Mouse (Mus musculus): ENCODE data around the gene Espl1.

The Espl1 gene

DNA sequence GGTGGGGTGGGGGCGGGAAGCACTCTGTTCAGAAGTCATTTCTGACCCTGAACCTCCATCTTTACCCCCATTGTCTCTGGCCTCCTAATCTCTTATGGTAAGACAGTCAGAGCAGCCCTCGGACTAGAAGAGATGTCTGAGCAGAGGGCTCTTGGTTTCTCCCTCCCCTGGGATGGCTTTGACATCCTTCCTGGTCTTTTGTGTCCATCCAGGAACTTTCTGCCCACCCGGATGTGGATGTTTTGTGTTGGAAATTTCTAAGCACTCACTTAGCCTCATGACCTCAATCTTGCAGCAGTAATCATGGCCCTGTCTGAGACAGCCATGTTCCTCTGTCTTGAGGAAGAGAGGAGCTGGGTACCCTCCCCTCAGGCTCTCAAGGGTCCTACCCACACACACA, 24.6 kb upstream of the Espl1 start:
- in situ Hi-C loops (cut with MboI; ENCODE audit: unreplicated experiment in 2 of 2) = loop anchor here in 1 of 2 experiments (5.0 kb wide), 1 partner anchor 34 kb away; no protein-coding TSS in a partner anchor

GRCm38 (mm10) chr15:102273982-102274716, 21.9 kb upstream of the Espl1 start:
- in situ Hi-C loops (cut with MboI; ENCODE audit: unreplicated experiment in 2 of 2) = loop anchor here in 1 of 2 experiments (5.0 kb wide), 1 partner anchor 37 kb away; no protein-coding TSS in a partner anchor

- in situ Hi-C loops (cut with MboI; ENCODE audit: unreplicated experiment in 2 of 2) = no loop called here
Measured at GRCm38 (mm10) chr15:102278726-102279091, 17.4 kb upstream of the Espl1 start.

- in situ Hi-C loops (cut with MboI; ENCODE audit: unreplicated experiment in 2 of 2) = no loop called here
Measured at GRCm38 (mm10) chr15:102279092-102279782, 16.8 kb upstream of the Espl1 start, which contains the start of gene Mfsd5. Mfsd5 (plus strand) TSS chr15:102279454.

DNA sequence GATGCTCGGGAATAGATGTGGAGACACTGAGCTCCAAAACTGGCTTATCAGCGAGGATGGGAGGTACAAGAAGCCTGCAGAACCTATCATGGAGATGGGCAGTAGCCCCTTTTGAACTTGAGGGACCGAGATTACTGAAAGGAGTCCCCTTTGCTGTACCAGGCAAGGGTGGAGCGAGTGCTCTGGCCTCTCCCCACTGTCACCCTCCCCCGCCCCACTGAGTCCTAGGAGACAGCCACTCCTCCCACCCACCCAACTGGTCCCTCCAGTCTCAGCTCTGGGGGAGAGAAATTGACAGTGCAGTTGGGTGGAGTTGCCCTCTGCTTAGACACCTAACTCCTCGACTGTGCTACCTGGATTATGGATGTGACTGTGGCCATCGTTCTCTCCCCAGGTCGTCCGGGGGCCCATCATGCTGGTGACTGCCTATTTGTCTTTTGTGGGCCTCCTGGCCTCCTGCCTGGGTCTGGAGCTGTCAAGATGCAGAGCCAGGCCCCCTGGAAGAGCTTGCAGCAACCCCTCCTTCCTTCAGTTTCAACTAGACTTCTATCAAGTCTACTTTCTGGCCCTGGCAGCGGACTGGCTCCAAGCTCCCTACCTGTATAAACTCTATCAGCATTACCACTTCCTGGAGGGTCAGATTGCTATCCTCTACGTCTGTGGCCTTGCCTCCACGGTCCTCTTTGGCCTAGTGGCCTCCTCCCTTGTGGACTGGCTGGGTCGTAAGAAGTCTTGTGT, 16.1 kb upstream of the Espl1 start:
- in situ Hi-C loops (cut with MboI; ENCODE audit: unreplicated experiment in 2 of 2) = loop anchor here in 1 of 2 experiments (5.0 to 10.0 kb wide), 3 partner anchors 33 to 165 kb away; partner anchors contain the start of gene Amhr2

- in situ Hi-C loops (cut with MboI; ENCODE audit: unreplicated experiment in 2 of 2) = loop anchor here in 1 of 2 experiments (5.0 to 10.0 kb wide), 3 partner anchors 33 to 164 kb away; partner anchors contain the start of gene Amhr2
Measured at GRCm38 (mm10) chr15:102280623-102281022, 15.4 kb upstream of the Espl1 start.

DNA sequence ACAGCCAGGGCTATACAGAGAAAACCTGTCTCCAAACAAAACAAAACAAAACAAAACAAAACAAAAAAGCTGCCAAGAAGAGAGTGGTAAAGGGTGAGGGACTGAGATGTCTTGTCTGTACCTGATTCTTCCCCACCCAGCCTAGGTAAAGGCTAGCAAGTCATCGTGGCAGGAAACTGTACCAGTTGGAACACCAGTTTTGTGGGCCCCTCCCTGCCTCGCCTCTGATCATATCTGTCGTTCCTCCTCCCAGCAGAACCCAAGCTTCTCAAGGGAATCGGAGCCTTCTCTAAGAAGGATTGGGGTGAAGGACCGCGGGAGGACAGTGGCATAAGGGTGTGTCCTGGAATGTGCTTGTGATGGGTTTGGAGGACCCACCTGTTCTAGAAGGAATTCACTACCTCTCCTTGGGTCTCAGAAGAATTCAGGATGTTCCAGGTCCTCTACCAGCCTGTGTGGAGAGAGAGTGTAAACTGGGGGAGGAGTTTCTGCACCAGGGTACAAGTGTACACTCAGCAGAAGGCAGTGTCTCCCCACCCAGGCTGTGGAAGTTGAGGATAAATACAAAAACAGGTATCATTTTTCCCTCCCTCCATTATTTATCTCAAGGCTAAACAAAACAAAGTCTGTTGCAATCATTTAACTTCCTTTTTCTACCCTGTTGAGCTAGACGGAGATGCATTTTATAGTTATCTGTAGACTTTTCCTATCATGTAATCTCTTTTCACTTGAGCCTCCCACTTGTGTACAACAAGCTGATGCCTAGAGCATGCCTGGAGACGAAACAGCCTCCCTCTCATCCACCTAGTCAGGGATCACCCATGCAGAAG, 13.4 kb upstream of the Espl1 start:
- in situ Hi-C loops (cut with MboI; ENCODE audit: unreplicated experiment in 2 of 2) = loop anchor here in 1 of 2 experiments (5.0 to 10.0 kb wide), 3 partner anchors 35 to 162 kb away; partner anchors contain the start of gene Amhr2

GRCm38 (mm10) chr15:102283648-102284047, 12.4 kb upstream of the Espl1 start:
- in situ Hi-C loops (cut with MboI; ENCODE audit: unreplicated experiment in 2 of 2) = loop anchor here in 1 of 2 experiments (5.0 to 10.0 kb wide), 3 partner anchors 34 to 161 kb away; partner anchors contain the start of gene Amhr2

- in situ Hi-C loops (cut with MboI; ENCODE audit: unreplicated experiment in 2 of 2) = loop anchor here (5.0 to 10.0 kb wide), 3 partner anchors 90 to 157 kb away; partner anchors contain the start of gene Amhr2 (in 1 of the 2)
Measured at GRCm38 (mm10) chr15:102287395-102287794, 8.7 kb upstream of the Espl1 start.

DNA sequence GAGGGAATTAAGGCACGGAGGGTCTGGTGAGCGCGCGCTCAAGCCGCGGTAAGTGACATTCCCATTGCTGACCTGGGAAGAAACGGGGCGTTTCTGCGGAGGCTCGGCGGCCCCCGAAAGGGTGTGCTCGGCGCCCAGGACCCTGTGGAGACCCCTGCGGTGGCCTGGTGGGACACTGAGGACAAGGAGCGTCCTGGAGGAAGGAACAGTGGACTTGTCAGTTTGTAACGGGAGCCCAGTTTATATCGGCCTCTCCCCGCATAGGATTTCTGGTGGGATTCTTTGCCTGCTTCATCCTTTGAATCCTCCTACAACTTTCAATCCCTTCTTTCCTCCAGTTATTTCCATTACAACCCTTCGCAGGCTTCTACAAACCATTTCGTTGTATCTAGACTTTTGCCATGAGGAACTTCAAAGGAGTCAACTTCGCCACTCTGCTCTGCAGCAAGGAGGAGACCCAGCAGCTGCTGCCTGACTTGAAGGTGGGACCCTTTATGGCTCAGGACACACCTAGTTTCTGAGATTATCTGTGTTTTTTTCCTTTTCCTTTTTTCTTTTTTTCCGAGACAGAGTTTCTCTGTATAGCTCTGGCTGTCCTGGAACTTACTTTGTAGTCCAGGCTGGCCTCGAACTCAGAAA, 421 bp downstream of the Espl1 start:
- in situ Hi-C loops (cut with MboI; ENCODE audit: unreplicated experiment in 2 of 2) = no loop called here

- in situ Hi-C loops (cut with MboI; ENCODE audit: unreplicated experiment in 2 of 2) = no loop called here
Measured at GRCm38 (mm10) chr15:102302542-102302941, 6.5 kb downstream of the Espl1 start.

DNA sequence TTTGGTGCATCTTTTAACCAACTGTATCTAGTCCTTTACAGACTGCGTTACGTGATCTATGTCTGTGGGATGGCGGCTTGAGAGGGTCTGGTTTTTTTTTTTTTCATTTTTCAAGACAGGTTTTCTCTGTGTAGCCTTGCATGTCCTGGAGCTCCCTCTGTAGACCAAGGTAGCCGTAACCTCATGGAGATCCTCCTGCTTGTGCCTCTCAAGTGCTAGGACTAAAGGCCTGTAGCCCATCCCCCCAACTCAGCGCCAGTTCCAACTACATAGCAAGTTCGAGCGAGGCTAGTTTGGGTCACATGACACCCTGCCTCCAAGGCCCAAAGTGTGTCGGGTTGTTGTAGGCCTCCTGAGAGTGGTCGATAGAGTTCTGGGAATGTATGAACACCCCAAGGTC, 12.7 kb downstream of the Espl1 start:
- in situ Hi-C loops (cut with MboI; ENCODE audit: unreplicated experiment in 2 of 2) = no loop called here

- in situ Hi-C loops (cut with MboI; ENCODE audit: unreplicated experiment in 2 of 2) = loop anchor here in 1 of 2 experiments (5.0 kb wide), 1 partner anchor 73 kb away; no protein-coding TSS in a partner anchor
Measured at GRCm38 (mm10) chr15:102310074-102310845, 14.2 kb downstream of the Espl1 start.

DNA sequence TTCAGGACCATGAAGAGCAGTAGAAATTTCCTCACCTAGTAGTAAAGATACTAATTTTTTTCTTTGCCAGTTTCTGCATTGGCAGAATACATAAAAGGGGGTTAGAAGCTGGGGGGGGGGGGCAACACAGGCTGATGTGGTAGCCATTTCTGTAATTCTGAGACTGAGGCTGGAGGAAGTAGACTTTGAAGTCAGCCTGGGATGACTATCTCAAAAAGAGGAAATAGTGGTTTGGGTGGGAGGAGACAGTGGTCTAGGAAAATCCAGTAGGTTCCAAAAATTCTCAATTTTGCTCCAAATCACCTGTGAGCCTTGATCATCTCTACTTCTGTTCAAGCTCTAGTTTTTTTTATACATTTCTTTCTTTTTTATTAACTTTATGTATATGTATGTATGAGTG, 15.4 kb downstream of the Espl1 start:
- in situ Hi-C loops (cut with MboI; ENCODE audit: unreplicated experiment in 2 of 2) = loop anchor here in 1 of 2 experiments (5.0 kb wide), 1 partner anchor 74 kb away; no protein-coding TSS in a partner anchor

DNA sequence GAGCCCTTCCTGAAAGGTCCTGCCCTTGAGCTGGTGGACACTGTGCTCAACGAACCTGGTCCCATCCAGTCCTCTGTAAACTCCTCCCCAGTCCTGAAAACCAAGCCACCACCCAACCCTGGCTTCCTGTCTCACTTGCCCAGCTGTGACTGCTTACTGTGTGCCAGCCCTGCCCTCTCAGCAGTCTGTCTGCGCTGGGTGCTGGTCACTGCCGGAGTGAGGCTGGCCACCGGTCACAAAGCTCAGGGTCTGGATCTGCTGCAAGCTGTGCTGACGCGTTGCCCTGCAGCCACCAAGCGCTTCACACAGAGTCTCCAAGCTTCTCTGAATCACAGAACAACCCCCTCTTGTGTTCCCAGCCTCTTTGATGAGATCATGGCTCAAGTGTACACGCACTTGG, 19.2 kb downstream of the Espl1 start:
- in situ Hi-C loops (cut with MboI; ENCODE audit: unreplicated experiment in 2 of 2) = loop anchor here in 1 of 2 experiments (5.0 kb wide), 2 partner anchors 33 to 78 kb away; no protein-coding TSS in a partner anchor

- in situ Hi-C loops (cut with MboI; ENCODE audit: unreplicated experiment in 2 of 2) = loop anchor here in 1 of 2 experiments (5.0 kb wide), 2 partner anchors 34 to 79 kb away; no protein-coding TSS in a partner anchor
Measured at GRCm38 (mm10) chr15:102316263-102316662, 20.2 kb downstream of the Espl1 start.

- in situ Hi-C loops (cut with MboI; ENCODE audit: unreplicated experiment in 2 of 2) = no loop called here
Measured at GRCm38 (mm10) chr15:102324654-102325473, 28.8 kb downstream of the Espl1 start.

All from v-Abl transformed pro-B cells (cell line).